Mouse (Mus musculus): Measurements from ENCODE around the gene Mdm2. TPM values are rescaled to one million over a fixed set of nuclear protein-coding genes. Genes with fewer than 3 reads are reported as not detected.
"Not testable (repeated sequence)": the region's sequence is repeated elsewhere in the genome, so short reads cannot be mapped to it uniquely, and the experiment has no call there.

The Mdm2 gene
- polyA plus RNA-seq, 1 experiment from 2014 or later = 40.0 TPM

- Histone ChIP-seq H3K4me2 (ENCODE audit: low read length) (no peak overlapping the region), H3K36me3 (ENCODE audit: control insufficient read depth, insufficient read depth, low read length) (peaks cover 8% of the 10 kb centered on the region), H3K9ac (ENCODE audit: low read depth, low read length) (no peak overlapping the region), H3K4me1 (ENCODE audit: control insufficient read depth, insufficient read depth, low read depth, low read length) (peaks cover 12% of the 10 kb centered on the region), H3K9me3 (ENCODE audit: control insufficient read depth, low read length) (no peaks in the 10 kb centered on the region), H3K4me3 (ENCODE audit: low read length) (no peak overlapping the region), H3K27me3 (replicated peaks; ENCODE audit: control insufficient read depth, insufficient read depth, low read length) (no peaks in the 10 kb centered on the region), H3K27ac (ENCODE audit: low read depth, low read length) (no peak overlapping the region)
- 94% methylated on average over 4 of the region's 4 CpGs for WGBS
- ATAC-seq = no peak
These were observed 32.1 kb upstream of the Mdm2 start for GRCm38 (mm10) chr10:117742618-117743017.

- Histone ChIP-seq H3K36me3 (ENCODE audit: control insufficient read depth, insufficient read depth, low read length) (peaks cover 15% of the 10 kb centered on the region), H3K27ac (ENCODE audit: low read depth, low read length) (no peak overlapping the region), H3K27me3 (replicated peaks; ENCODE audit: control insufficient read depth, insufficient read depth, low read length) (no peaks in the 10 kb centered on the region), H3K4me3 (ENCODE audit: low read length) (no peak overlapping the region), H3K9ac (ENCODE audit: low read depth, low read length) (no peak overlapping the region), H3K4me1 (ENCODE audit: control insufficient read depth, insufficient read depth, low read depth, low read length) (peaks cover 12% of the 10 kb centered on the region), H3K9me3 (ENCODE audit: control insufficient read depth, low read length) (no peaks in the 10 kb centered on the region), H3K4me2 (ENCODE audit: low read length) (no peak overlapping the region)
- WGBS = 91% methylated on average over 15 of the region's 15 CpGs
- no peak for ATAC-seq
These were observed 31.3 kb upstream of the Mdm2 start for GRCm38 (mm10) chr10:117741698-117742475.

- Histone ChIP-seq H3K9me3 (ENCODE audit: control insufficient read depth, low read length) (no peaks in the 10 kb centered on the region), H3K27me3 (replicated peaks; ENCODE audit: control insufficient read depth, insufficient read depth, low read length) (no peaks in the 10 kb centered on the region), H3K36me3 (ENCODE audit: control insufficient read depth, insufficient read depth, low read length) (peaks cover 19% of the 10 kb centered on the region), H3K4me3 (ENCODE audit: low read length) (no peak overlapping the region), H3K27ac (ENCODE audit: low read depth, low read length) (no peak overlapping the region), H3K4me1 (ENCODE audit: control insufficient read depth, insufficient read depth, low read depth, low read length) (peaks cover 12% of the 10 kb centered on the region), H3K4me2 (ENCODE audit: low read length) (no peak overlapping the region), H3K9ac (ENCODE audit: low read depth, low read length) (no peak overlapping the region)
- no peak for ATAC-seq
- 88% methylated on average over 9 of the region's 9 CpGs for WGBS
These were observed 30.4 kb upstream of the Mdm2 start for GRCm38 (mm10) chr10:117740921-117741320.

GRCm38 (mm10) chr10:117740171-117740570 lies 29.6 kb upstream of the Mdm2 start:
- no peak overlapping the region for H3K9ac ChIP-seq (ENCODE audit: low read depth, low read length)
- H3K36me3 ChIP-seq (ENCODE audit: control insufficient read depth, insufficient read depth, low read length) = peaks cover 19% of the 10 kb centered on the region
- H3K27ac ChIP-seq (ENCODE audit: low read depth, low read length) = no peak overlapping the region
- no peak overlapping the region for H3K4me2 ChIP-seq (ENCODE audit: low read length)
- H3K9me3 ChIP-seq (ENCODE audit: control insufficient read depth, low read length) = no peaks in the 10 kb centered on the region
- no peaks in the 10 kb centered on the region for H3K27me3 ChIP-seq (replicated peaks; ENCODE audit: control insufficient read depth, insufficient read depth, low read length)
- peaks cover 12% of the 10 kb centered on the region for H3K4me1 ChIP-seq (ENCODE audit: control insufficient read depth, insufficient read depth, low read depth, low read length)
- no peak for ATAC-seq
- WGBS = 97% methylated on average over 10 of the region's 10 CpGs
- H3K4me3 ChIP-seq (ENCODE audit: low read length) = no peak overlapping the region

- WGBS = 94% methylated on average over 6 of the region's 6 CpGs
- Histone ChIP-seq H3K9ac (ENCODE audit: low read depth, low read length) (no peak overlapping the region), H3K9me3 (ENCODE audit: control insufficient read depth, low read length) (no peaks in the 10 kb centered on the region), H3K36me3 (ENCODE audit: control insufficient read depth, insufficient read depth, low read length) (peaks cover 19% of the 10 kb centered on the region), H3K27ac (ENCODE audit: low read depth, low read length) (no peak overlapping the region), H3K4me1 (ENCODE audit: control insufficient read depth, insufficient read depth, low read depth, low read length) (peaks cover 11% of the 10 kb centered on the region), H3K4me3 (ENCODE audit: low read length) (no peak overlapping the region), H3K4me2 (ENCODE audit: low read length) (no peak overlapping the region), H3K27me3 (replicated peaks; ENCODE audit: control insufficient read depth, insufficient read depth, low read length) (no peaks in the 10 kb centered on the region)
- ATAC-seq = no peak
These were observed 29.0 kb upstream of the Mdm2 start for GRCm38 (mm10) chr10:117739648-117739948.

- Histone ChIP-seq H3K27ac (ENCODE audit: low read depth, low read length) (no peak overlapping the region), H3K9ac (ENCODE audit: low read depth, low read length) (no peak overlapping the region), H3K4me1 (ENCODE audit: control insufficient read depth, insufficient read depth, low read depth, low read length) (peaks cover 6% of the 10 kb centered on the region), H3K27me3 (replicated peaks; ENCODE audit: control insufficient read depth, insufficient read depth, low read length) (no peaks in the 10 kb centered on the region), H3K4me3 (ENCODE audit: low read length) (no peak overlapping the region), H3K36me3 (ENCODE audit: control insufficient read depth, insufficient read depth, low read length) (peaks cover 19% of the 10 kb centered on the region), H3K4me2 (ENCODE audit: low read length) (no peak overlapping the region), H3K9me3 (ENCODE audit: control insufficient read depth, low read length) (no peaks in the 10 kb centered on the region)
- WGBS = 94% methylated on average over 15 of the region's 15 CpGs
- no peak for ATAC-seq
These were observed 28.5 kb upstream of the Mdm2 start for GRCm38 (mm10) chr10:117738928-117739647.

- H3K4me1 ChIP-seq (ENCODE audit: control insufficient read depth, insufficient read depth, low read depth, low read length) = no peaks in the 10 kb centered on the region; the same call in 1 of the 2 replicates
- no peak overlapping the region for H3K4me3 ChIP-seq (ENCODE audit: low read length)
- WGBS = 81% methylated on average over 13 of the region's 13 CpGs
- peaks cover 19% of the 10 kb centered on the region for H3K36me3 ChIP-seq (ENCODE audit: control insufficient read depth, insufficient read depth, low read length)
- H3K9ac ChIP-seq (ENCODE audit: low read depth, low read length) = no peak overlapping the region
- H3K9me3 ChIP-seq (ENCODE audit: control insufficient read depth, low read length) = no peaks in the 10 kb centered on the region
- ATAC-seq = no peak
- no peak overlapping the region for H3K27ac ChIP-seq (ENCODE audit: low read depth, low read length)
- no peak overlapping the region for H3K4me2 ChIP-seq (ENCODE audit: low read length)
- H3K27me3 ChIP-seq (replicated peaks; ENCODE audit: control insufficient read depth, insufficient read depth, low read length) = no peaks in the 10 kb centered on the region
These were observed 27.8 kb upstream of the Mdm2 start for GRCm38 (mm10) chr10:117738140-117738921.

- not testable (repeated sequence) for H3K4me1 ChIP-seq (ENCODE audit: control insufficient read depth, insufficient read depth, low read depth, low read length); H3K4me3 ChIP-seq (ENCODE audit: low read length); H3K4me2 ChIP-seq (ENCODE audit: low read length); ATAC-seq; H3K9ac ChIP-seq (ENCODE audit: low read depth, low read length); H3K9me3 ChIP-seq (ENCODE audit: control insufficient read depth, low read length); H3K27ac ChIP-seq (ENCODE audit: low read depth, low read length); H3K27me3 ChIP-seq (replicated peaks; ENCODE audit: control insufficient read depth, insufficient read depth, low read length)
- 97% methylated on average over 8 of the region's 8 CpGs for WGBS
- H3K36me3 ChIP-seq (ENCODE audit: control insufficient read depth, insufficient read depth, low read length) = peaks cover 19% of the 10 kb centered on the region
These were observed 26.9 kb upstream of the Mdm2 start for GRCm38 (mm10) chr10:117737498-117737897.

GRCm38 (mm10) chr10:117737075-117737474 lies 26.5 kb upstream of the Mdm2 start:
- no peak overlapping the region for H3K9ac ChIP-seq (ENCODE audit: low read depth, low read length)
- peaks cover 19% of the 10 kb centered on the region for H3K36me3 ChIP-seq (ENCODE audit: control insufficient read depth, insufficient read depth, low read length)
- no peaks in the 10 kb centered on the region for H3K4me1 ChIP-seq (ENCODE audit: control insufficient read depth, insufficient read depth, low read depth, low read length)
- no peak overlapping the region for H3K4me2 ChIP-seq (ENCODE audit: low read length)
- H3K9me3 ChIP-seq (ENCODE audit: control insufficient read depth, low read length) = no peaks in the 10 kb centered on the region
- H3K27me3 ChIP-seq (replicated peaks; ENCODE audit: control insufficient read depth, insufficient read depth, low read length) = no peaks in the 10 kb centered on the region
- no peak overlapping the region for H3K27ac ChIP-seq (ENCODE audit: low read depth, low read length)
- no peak for ATAC-seq
- H3K4me3 ChIP-seq (ENCODE audit: low read length) = no peak overlapping the region
- WGBS = 84% methylated on average over 4 of the region's 4 CpGs

Measured in hindbrain, embryonic 16.5 days (tissue).